ENCODE assay signal across 10 mouse cellular contexts in the genomic region with DNA sequence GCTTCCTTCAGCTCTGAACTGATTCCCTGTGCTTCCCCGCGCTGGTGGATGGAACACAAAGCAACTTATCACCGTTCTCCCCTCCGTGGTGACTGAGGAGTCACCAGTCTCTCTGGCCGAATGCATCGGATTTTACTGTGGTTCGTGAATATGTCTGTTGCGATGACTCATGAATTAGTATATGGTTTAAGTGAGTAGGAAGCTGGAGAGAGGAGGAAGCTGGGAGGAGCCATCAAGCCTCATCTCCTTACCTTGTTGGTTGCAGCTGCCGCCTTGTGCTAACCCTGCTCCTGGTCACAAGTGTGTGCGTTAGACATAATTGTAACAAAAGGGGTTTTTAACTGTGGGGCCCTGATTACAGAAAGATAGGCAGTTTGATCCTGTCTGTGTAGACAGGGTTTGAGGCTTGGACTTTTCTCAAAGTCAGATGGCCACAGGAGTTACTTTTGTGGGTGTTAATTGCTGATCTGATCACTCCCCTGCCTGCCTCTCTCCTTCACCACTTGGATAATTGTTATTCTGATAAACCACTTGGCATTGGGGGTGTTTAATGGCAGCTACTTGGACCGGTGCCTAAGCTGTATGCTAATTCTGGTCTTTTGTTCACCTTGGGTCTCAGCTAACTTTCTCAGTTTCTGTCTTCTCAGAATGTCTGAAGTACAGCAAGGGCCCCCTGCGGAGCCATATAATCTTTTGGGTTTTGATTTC. TPM values are rescaled to one million over a fixed set of nuclear protein-coding genes. Genes with fewer than 3 reads are reported as not detected.
DNase-seq lines count a peak whose midpoint lies in the region; ATAC-seq and TF ChIP-seq lines count a peak whose summit lies in the region.
"Had no signal": no experiment of that assay in that cellular context is flagged by ENCODE, and none has a peak within 500 bp of the region (broad histone marks: within the 10 kb centered on the region; RNA-seq: fewer than 3 reads in every experiment).

No protein-coding gene starts in this region.

- TF ChIP-seq EP300 in lung, postnatal 0 days (IDR thresholded peaks at IDR 0.05), result no peak

- no peak overlapping the region for H3K9ac ChIP-seq in kidney, embryonic 16.5 days (replicated peaks; ENCODE audit: low read length)
- H3K9ac ChIP-seq in hindbrain, embryonic 13.5 days, result no peak overlapping the region
- no peak overlapping the region for H3K9ac ChIP-seq in lung, postnatal 0 days (replicated peaks; ENCODE audit: low read depth)

- no peaks in the 10 kb centered on the region for H3K36me3 ChIP-seq in kidney, embryonic 16.5 days (ENCODE audit: insufficient read depth, low read length)
- H3K36me3 ChIP-seq in hindbrain, embryonic 13.5 days, result no peaks in the 10 kb centered on the region
- H3K36me3 ChIP-seq in lung, postnatal 0 days (ENCODE audit: insufficient read depth, low read length), result no peaks in the 10 kb centered on the region

- H3K27me3 ChIP-seq in kidney, embryonic 16.5 days (ENCODE audit: insufficient read depth, low read length), result no peaks in the 10 kb centered on the region
- no peaks in the 10 kb centered on the region for H3K27me3 ChIP-seq in hindbrain, embryonic 13.5 days
- H3K27me3 ChIP-seq in lung, postnatal 0 days (replicated peaks; ENCODE audit: insufficient read depth, low read length), result no peaks in the 10 kb centered on the region

- peak overlapping the region; percentile 96; the same call in 1 of the 2 replicates for H3K27ac ChIP-seq in kidney, embryonic 16.5 days (ENCODE audit: low read length)
- peak overlapping the region; percentile 80 for H3K27ac ChIP-seq in hindbrain, embryonic 13.5 days
- H3K27ac ChIP-seq in lung, postnatal 0 days (ENCODE audit: low read length), result no peak overlapping the region

- H3K4me3 ChIP-seq in kidney, embryonic 16.5 days (ENCODE audit: low read length), result no peak overlapping the region
- no peak overlapping the region for H3K4me3 ChIP-seq in hindbrain, embryonic 13.5 days
- H3K4me3 ChIP-seq in lung, postnatal 0 days (ENCODE audit: low read depth, low read length), result no peak overlapping the region

- 50% methylated on average over 12 of the region's 12 CpGs for WGBS in kidney, embryonic 16.5 days
- 38% methylated on average over 12 of the region's 12 CpGs for WGBS in hindbrain, embryonic 13.5 days
- 58% methylated on average over 12 of the region's 12 CpGs for WGBS in lung, postnatal 0 days

- no peak for ATAC-seq in kidney, embryonic 16.5 days (ENCODE audit: low FRiP score, low TSS enrichment)
- ATAC-seq in hindbrain, embryonic 13.5 days (ENCODE audit: low FRiP score), result no peak
- 0 out of 2 replicates have a peak, but pooled peaks have one; percentile 33 for ATAC-seq in monocyte, adult 5-6 weeks (replicated peaks; ENCODE audit: insufficient number of reproducible peaks, low FRiP score, low TSS enrichment, poor library complexity, severe bottlenecking)
- no peak for ATAC-seq in lung, postnatal 0 days

- no peaks in the 10 kb centered on the region for H3K9me3 ChIP-seq in kidney, embryonic 16.5 days (ENCODE audit: low read length)
- H3K9me3 ChIP-seq in hindbrain, embryonic 13.5 days, result no peaks in the 10 kb centered on the region
- no peaks in the 10 kb centered on the region for H3K9me3 ChIP-seq in lung, postnatal 0 days (ENCODE audit: low read length)

- H3K4me2 ChIP-seq in kidney, embryonic 16.5 days (replicated peaks; ENCODE audit: low read depth, low read length), result no peak overlapping the region
- H3K4me2 ChIP-seq in hindbrain, embryonic 13.5 days, result 0 out of 2 replicates have a peak overlapping the region, but pooled peaks have one; percentile 4
- no peak overlapping the region for H3K4me2 ChIP-seq in lung, postnatal 0 days (replicated peaks; ENCODE audit: low read depth, low read length)

- peaks cover 82% of the 10 kb centered on the region for H3K4me1 ChIP-seq in kidney, embryonic 16.5 days (ENCODE audit: insufficient read depth, low read length)
- peaks cover 70% of the 10 kb centered on the region for H3K4me1 ChIP-seq in hindbrain, embryonic 13.5 days (replicated peaks)
- H3K4me1 ChIP-seq in lung, postnatal 0 days (ENCODE audit: insufficient read depth, low read depth, low read length), result peaks cover 26% of the 10 kb centered on the region; the same call in 1 of the 2 replicates

- no peak for DNase-seq in kidney, adult 11 months
- peak; percentile 65 for DNase-seq in brain, adult 2 months (ENCODE audit: low read depth, low spot score)
- DNase-seq in lung, postnatal 0 days (ENCODE audit: low spot score), result no peak
- no peak for DNase-seq in testis, postnatal 14 days (ENCODE audit: low spot score)
- DNase-seq in right cerebral cortex, postnatal 36 days (ENCODE audit: low spot score in 2 of 2), result no peak
- DNase-seq: cerebellum, adult 9-10 months; lung, postnatal 36 days had no signal

- no peak for TF ChIP-seq CTCF in lung, postnatal 0 days (IDR thresholded peaks at IDR 0.05)

RNA-seq across cellular contexts. Expression of a gene that starts 33.1 kb away (rescaled TPM):
- 216 and 232 TPM in 2 replicates for polyA plus RNA-seq in kidney, embryonic 16.5 days (2015; fragmentation: Nextera tagmentation; extraction: Ambion mirVana)
- 165 and 171 TPM in 2 replicates for polyA plus RNA-seq in hindbrain, embryonic 13.5 days (2015; fragmentation: Nextera tagmentation; extraction: Ambion mirVana)
- total RNA-seq in monocyte, adult 5-6 weeks (2017), result 78.7 to 182 TPM (median 86.3 TPM) in 3 replicates
- polyA plus RNA-seq in lung, postnatal 0 days (2015; fragmentation: Nextera tagmentation; extraction: Ambion mirVana), result 49.1 and 58.6 TPM in 2 replicates
